Mouse (Mus musculus): ENCODE data around the gene Gm1553.

Gene Gm1553

DNA sequence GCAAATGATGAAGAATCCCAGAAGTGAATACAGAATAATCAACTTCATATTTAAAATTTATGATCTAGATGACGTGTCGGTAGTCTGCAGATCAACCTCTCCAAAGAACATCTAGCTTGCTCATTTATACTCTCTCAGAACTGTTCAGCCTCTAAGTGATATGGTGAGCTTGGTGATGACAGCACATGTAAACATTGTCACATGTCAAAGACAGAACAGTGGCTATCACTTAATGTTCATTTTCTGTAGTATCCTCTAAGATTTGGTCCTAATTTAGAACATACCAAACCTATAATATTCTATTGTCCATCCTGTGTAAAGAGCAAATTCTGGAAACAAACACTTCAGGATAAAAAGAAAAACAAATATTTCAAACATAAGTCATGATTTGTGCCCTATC, at the start of gene Gm1553:
TSS of gene Gm1553 (minus strand) at position 101 of the 400 bp plus-strand sequence.
- DNase-seq (ENCODE audit: low spot score) = no peak

Data from lung, postnatal 25 days (tissue).